Mouse (Mus musculus): Measurements from ENCODE around the gene Igfbp7. TPM values are rescaled to one million over a fixed set of nuclear protein-coding genes. Genes with fewer than 3 reads are reported as not detected.

The Igfbp7 gene
- total and polyA plus RNA-seq, 3 experiments = 0.07 TPM; not detected in 2

DNA sequence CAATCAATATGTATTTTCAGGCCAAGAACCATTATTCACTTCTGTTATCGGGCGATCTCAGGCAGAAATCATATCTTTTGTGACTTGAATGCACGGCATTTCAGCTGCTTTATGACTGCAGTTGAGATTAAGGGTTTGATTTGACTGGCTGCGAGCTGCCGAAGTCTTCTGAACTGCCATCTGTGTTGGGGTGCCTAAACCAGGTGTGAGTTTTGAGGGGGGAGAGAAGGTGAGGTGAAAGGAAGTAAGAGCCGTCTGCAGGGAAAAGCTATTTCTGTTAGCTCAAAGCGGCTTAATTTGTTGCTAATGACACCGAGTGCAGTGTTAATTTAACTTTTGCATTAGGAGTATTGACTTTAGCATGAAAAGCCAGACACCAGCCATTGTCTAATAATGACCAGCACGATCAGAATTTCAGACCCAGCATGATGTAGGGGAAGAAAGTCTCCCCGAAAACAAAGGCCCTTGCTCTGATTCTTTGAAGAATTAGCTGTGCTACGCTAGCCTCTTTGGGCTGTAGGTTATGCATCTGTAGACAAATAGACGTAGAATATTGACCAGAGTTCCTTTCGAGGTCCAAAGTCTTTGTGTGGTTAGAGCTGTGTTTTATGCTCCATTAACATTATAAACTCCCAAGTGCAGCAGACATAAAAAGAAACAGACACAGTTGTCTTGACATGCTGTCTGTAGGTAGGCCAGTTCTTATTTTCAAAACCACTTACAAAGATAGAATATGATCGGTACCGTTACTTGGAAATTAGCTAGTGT, 35.2 kb upstream of the Igfbp7 start:
- no peaks in the 10 kb centered on the region for H3K36me3 ChIP-seq (ENCODE audit: control insufficient read depth in 1 of 2, insufficient read depth in 2 of 2, low read length in 2 of 2)
- TF ChIP-seq ETS1 (IDR thresholded peaks at IDR 0.05; ENCODE audit: low read depth, low read length) (no peak), NELFE (IDR thresholded peaks at IDR 0.05; ENCODE audit: low read depth, low read length) (no peak), JUND (IDR thresholded peaks at IDR 0.05; ENCODE audit: low read depth, low read length) (no peak), POLR2AphosphoS2 (IDR thresholded peaks at IDR 0.05; ENCODE audit: low read length) (no peak), NRF1 (IDR thresholded peaks at IDR 0.05; ENCODE audit: insufficient read depth, low read depth, low read length, poor library complexity, severe bottlenecking) (no peak)
- peaks cover 0 to 2% of the 10 kb centered on the region in 2 experiments; a peak in 2 of 4 replicates for H3K27me3 ChIP-seq (ENCODE audit: control insufficient read depth in 1 of 2, insufficient read depth in 2 of 2, low read length in 2 of 2)
- H3K4me1 ChIP-seq (ENCODE audit: control insufficient read depth in 1 of 2, insufficient read depth in 2 of 2, low read length in 2 of 2) = no peaks in the 10 kb centered on the region
- H3K27ac ChIP-seq (ENCODE audit: control insufficient read depth, low read depth, low read length) = no peak overlapping the region
- DNase-seq (ENCODE audit: low read depth, low spot score) = no peak
- H3K4me3 ChIP-seq (ENCODE audit: control insufficient read depth in 1 of 2, insufficient read depth in 1 of 2, low read depth in 2 of 2, low read length in 2 of 2) = no peak overlapping the region
- H3K79me2 ChIP-seq (ENCODE audit: control insufficient read depth, insufficient read depth, low read length, poor library complexity) = no peaks in the 10 kb centered on the region
- H3K9ac ChIP-seq (ENCODE audit: control insufficient read depth, low read depth, low read length, poor library complexity, severe bottlenecking) = no peak overlapping the region
- no peaks in the 10 kb centered on the region for H3K9me3 ChIP-seq (replicated peaks; ENCODE audit: insufficient read depth, low read length)

DNA sequence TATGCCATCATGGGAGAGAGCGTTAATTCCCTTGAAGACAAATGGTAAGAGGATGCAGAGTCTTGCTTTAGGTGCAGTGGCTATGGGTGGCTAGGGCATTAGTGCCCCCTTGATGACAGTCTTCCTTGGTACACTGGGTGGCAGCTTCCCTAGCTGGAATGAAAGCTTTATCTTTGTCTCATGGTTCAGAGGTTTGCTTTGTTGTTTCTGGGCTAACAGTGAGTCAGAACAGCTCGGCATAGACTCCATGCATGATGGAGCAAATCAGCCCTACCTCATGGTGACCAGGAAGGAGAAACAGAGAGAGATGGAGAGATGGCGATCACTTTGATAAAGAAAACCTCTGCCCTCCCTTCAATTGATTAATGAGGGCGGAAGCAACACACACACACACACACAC, 28.5 kb upstream of the Igfbp7 start:
- Histone ChIP-seq H3K4me1 (ENCODE audit: control insufficient read depth in 1 of 2, insufficient read depth in 2 of 2, low read length in 2 of 2) (no peaks in the 10 kb centered on the region), H3K9ac (ENCODE audit: control insufficient read depth, low read depth, low read length, poor library complexity, severe bottlenecking) (no peak overlapping the region), H3K27me3 (ENCODE audit: control insufficient read depth in 1 of 2, insufficient read depth in 2 of 2, low read length in 2 of 2) (peaks cover 0 to 2% of the 10 kb centered on the region in 2 experiments; a peak in 2 of 4 replicates), H3K36me3 (ENCODE audit: control insufficient read depth in 1 of 2, insufficient read depth in 2 of 2, low read length in 2 of 2) (no peaks in the 10 kb centered on the region), H3K27ac (ENCODE audit: control insufficient read depth, low read depth, low read length) (no peak overlapping the region), H3K79me2 (ENCODE audit: control insufficient read depth, insufficient read depth, low read length, poor library complexity) (no peaks in the 10 kb centered on the region), H3K4me3 (ENCODE audit: control insufficient read depth in 1 of 2, insufficient read depth in 1 of 2, low read depth in 2 of 2, low read length in 2 of 2) (no peak overlapping the region), H3K9me3 (replicated peaks; ENCODE audit: insufficient read depth, low read length) (no peaks in the 10 kb centered on the region)
- no peak for DNase-seq (ENCODE audit: low read depth, low spot score)
- TF ChIP-seq MAZ (IDR thresholded peaks at IDR 0.05; ENCODE audit: low read depth, low read length) (no peak), CHD1 (IDR thresholded peaks at IDR 0.05; ENCODE audit: low read depth, low read length) (no peak), CTCF (IDR thresholded peaks at IDR 0.05 in 2 of 3, conservative IDR thresholded peaks at IDR 0.05 in 1 of 3; ENCODE audit: control insufficient read depth in 1 of 3, insufficient read depth in 1 of 3, low read depth in 2 of 3, low read length in 3 of 3, poor library complexity in 1 of 3, severe bottlenecking in 1 of 3) (no peak), BHLHE40 (IDR thresholded peaks at IDR 0.05; ENCODE audit: borderline replicate concordance, low read depth, low read length) (no peak), NELFE (IDR thresholded peaks at IDR 0.05; ENCODE audit: low read depth, low read length) (no peak), GABPA (IDR thresholded peaks at IDR 0.05; ENCODE audit: low read depth, low read length) (no peak)

DNA sequence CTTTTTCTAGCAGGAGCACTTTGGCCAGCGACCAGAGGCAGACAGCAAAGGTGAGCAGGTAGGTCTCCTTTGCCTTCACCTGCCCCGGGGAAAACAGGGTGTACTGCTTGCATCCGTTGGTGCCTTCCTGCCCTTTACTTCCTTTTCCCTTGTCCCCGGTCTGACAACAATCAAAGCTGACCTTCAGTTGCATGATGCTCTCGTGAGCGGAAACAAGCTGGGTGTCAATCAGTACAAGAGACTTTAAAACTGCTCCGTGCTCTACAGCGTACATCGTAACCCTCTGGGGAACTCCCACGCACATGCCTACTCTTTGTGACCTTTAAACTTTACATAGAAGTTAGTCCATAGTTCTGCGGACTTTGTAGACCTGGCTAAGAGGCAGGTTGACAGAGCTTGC, 26.2 kb upstream of the Igfbp7 start:
- no peak overlapping the region for H3K4me3 ChIP-seq (ENCODE audit: control insufficient read depth in 1 of 2, insufficient read depth in 1 of 2, low read depth in 2 of 2, low read length in 2 of 2)
- TF ChIP-seq MXI1 (IDR thresholded peaks at IDR 0.05; ENCODE audit: low read depth, low read length) = no peak
- no peak for TF ChIP-seq UBTF (IDR thresholded peaks at IDR 0.05; ENCODE audit: borderline replicate concordance, insufficient read depth, low read depth, low read length)
- no peak for TF ChIP-seq ZNF384 (IDR thresholded peaks at IDR 0.05; ENCODE audit: low read depth, low read length)
- no peak for TF ChIP-seq MYC (IDR thresholded peaks at IDR 0.05; ENCODE audit: low read depth, low read length)
- no peak for TF ChIP-seq USF1 (IDR thresholded peaks at IDR 0.05; ENCODE audit: low read depth, low read length)
- no peak for TF ChIP-seq POLR2A (IDR thresholded peaks at IDR 0.05; ENCODE audit: control insufficient read depth in 1 of 2, insufficient read depth in 1 of 2, low read depth in 1 of 2, low read length in 2 of 2, poor library complexity in 1 of 2)
- TF ChIP-seq ZMIZ1 (IDR thresholded peaks at IDR 0.05; ENCODE audit: low read depth, low read length) = no peak
- TF ChIP-seq ZC3H11A (IDR thresholded peaks at IDR 0.05; ENCODE audit: low read depth, low read length) = no peak
- TF ChIP-seq MAX (IDR thresholded peaks at IDR 0.05; ENCODE audit: low read length) = no peak
- TF ChIP-seq POLR2AphosphoS5 (IDR thresholded peaks at IDR 0.05; ENCODE audit: borderline replicate concordance, low read depth, low read length) = no peak
- no peak for TF ChIP-seq TBP (IDR thresholded peaks at IDR 0.05; ENCODE audit: low read depth, low read length)
- no peak for TF ChIP-seq MYB (IDR thresholded peaks at IDR 0.05; ENCODE audit: low read depth, low read length)
- TF ChIP-seq EP300 (IDR thresholded peaks at IDR 0.05; ENCODE audit: low read depth in 1 of 2, low read length in 2 of 2) = no peak
- TF ChIP-seq POLR2AphosphoS2 (IDR thresholded peaks at IDR 0.05; ENCODE audit: low read length) = no peak
- no peak for TF ChIP-seq GATA1 (IDR thresholded peaks at IDR 0.05; ENCODE audit: low read depth, low read length)
- TF ChIP-seq E2F4 (IDR thresholded peaks at IDR 0.05; ENCODE audit: borderline replicate concordance, low read depth, low read length) = no peak
- TF ChIP-seq CHD1 (IDR thresholded peaks at IDR 0.05; ENCODE audit: low read depth, low read length) = no peak
- no peak for TF ChIP-seq BHLHE40 (IDR thresholded peaks at IDR 0.05; ENCODE audit: borderline replicate concordance, low read depth, low read length)

More for the DNA sequence above, 26.2 kb upstream of the Igfbp7 start:
- H3K9ac ChIP-seq (ENCODE audit: control insufficient read depth, low read depth, low read length, poor library complexity, severe bottlenecking) = no peak overlapping the region
- H3K27ac ChIP-seq (ENCODE audit: control insufficient read depth, low read depth, low read length) = no peak overlapping the region
- no peaks in the 10 kb centered on the region for H3K4me1 ChIP-seq (ENCODE audit: control insufficient read depth in 1 of 2, insufficient read depth in 2 of 2, low read length in 2 of 2)
- no peaks in the 10 kb centered on the region for H3K36me3 ChIP-seq (ENCODE audit: control insufficient read depth in 1 of 2, insufficient read depth in 2 of 2, low read length in 2 of 2)
- H3K27me3 ChIP-seq (ENCODE audit: control insufficient read depth in 1 of 2, insufficient read depth in 2 of 2, low read length in 2 of 2) = peaks cover 0 to 2% of the 10 kb centered on the region in 2 experiments; a peak in 2 of 4 replicates
- no peaks in the 10 kb centered on the region for H3K9me3 ChIP-seq (replicated peaks; ENCODE audit: insufficient read depth, low read length)
- no peak for DNase-seq (ENCODE audit: low read depth, low spot score)
- no peaks in the 10 kb centered on the region for H3K79me2 ChIP-seq (ENCODE audit: control insufficient read depth, insufficient read depth, low read length, poor library complexity)

All from MEL (cell line).